Mouse (Mus musculus) liver, embryonic 11.5 days (tissue): ENCODE measurements around the gene Ccr1l1. TPM values are rescaled to one million over a fixed set of nuclear protein-coding genes. Genes with fewer than 3 reads are reported as not detected.
A peak's percentile ranks its signal among the peaks of the same experiment; 100 is the strongest.

Source experiments
- ATAC-seq: fragments of 200-750 bp; cut with Nextera tagmentation; replicated peaks from 2 replicates; pipeline ENCODE4 v1.8.0; 2017; ENCODE audit warnings: moderate number of reproducible peaks, mild to moderate bottlenecking, moderate TSS enrichment, moderate library complexity; ENCODE audit not compliant: low FRiP score
- DNase-seq: peaks from one replicate; pipeline ENCODE4 v3.0.0-alpha.2; 2017; ENCODE audit warnings: low spot score
- H3K27ac ChIP-seq: fragments of 300-500 bp; sonication (generic); 2 replicates; pipeline ENCODE4 v1.5.1; 2014; ENCODE audit warnings: mild to moderate bottlenecking, low read depth, low read length, control low read depth
- H3K27me3 ChIP-seq: fragments of 300-500 bp; sonication (generic); replicated peaks from 2 replicates; pipeline ENCODE4 v1.6.1; 2014; ENCODE audit warnings: low read length, mixed read lengths; ENCODE audit not compliant: control insufficient read depth, insufficient read depth
- H3K36me3 ChIP-seq: fragments of 300-500 bp; sonication (generic); 2 replicates; pipeline ENCODE4 v1.6.1; 2014; ENCODE audit warnings: mild to moderate bottlenecking, low read length, moderate library complexity, mixed read lengths; ENCODE audit not compliant: control insufficient read depth, insufficient read depth
- H3K4me1 ChIP-seq: fragments of 300-500 bp; sonication (generic); replicated peaks from 2 replicates; pipeline ENCODE4 v1.6.1; 2014; ENCODE audit warnings: low read length, mixed read lengths; ENCODE audit not compliant: control insufficient read depth, insufficient read depth
- H3K4me2 ChIP-seq: fragments of 300-500 bp; sonication (generic); 2 replicates; pipeline ENCODE4 v1.6.1; 2014; ENCODE audit warnings: mild to moderate bottlenecking, control low read depth, moderate library complexity
- H3K4me3 ChIP-seq: fragments of 300-500 bp; sonication (generic); 2 replicates; pipeline ENCODE4 v1.5.1; 2014; ENCODE audit warnings: low read depth, low read length, control low read depth
- H3K9ac ChIP-seq: fragments of 300-500 bp; sonication (generic); 2 replicates; pipeline ENCODE4 v1.6.1; 2014; ENCODE audit warnings: low read depth, low read length, control low read depth
- H3K9me3 ChIP-seq: fragments of 300-500 bp; sonication (generic); 2 replicates; pipeline ENCODE4 v1.6.1; 2016; ENCODE audit warnings: low read length, inconsistent platforms, mixed read lengths; ENCODE audit not compliant: control insufficient read depth
- WGBS: fragments of 180-500 bp; shearing (Covaris S2); extraction: QIAGEN DNeasy Blood & Tissue Kit; methylation state at CpG from one replicate; pipeline ENCODE4 v1.1.7; 2014; 5-methylcytosine and 5-hydroxymethylcytosine counted together
- polyA plus RNA-seq: library from polyadenylated mRNA; unstranded; fragments of >200 nt; fragmentation: Nextera tagmentation; extraction: Ambion mirVana; gene quantifications from 2 replicates; pipeline ENCODE4 v1.2.1, GENCODE M21; 2014

Ccr1l1 gene
- polyA plus RNA-seq, 1 experiment from 2014 or later: not detected

GRCm38 (mm10) chr9:123949432-123949831 is 28.8 kb downstream of the Ccr1l1 start:
- Histone ChIP-seq H3K36me3 (no peaks in the 10 kb centered on the region), H3K9ac (no peak overlapping the region), H3K9me3 (no peaks in the 10 kb centered on the region), H3K4me2 (no peak overlapping the region), H3K27ac (no peak overlapping the region), H3K4me1 (no peaks in the 10 kb centered on the region; the same call in 1 of the 2 replicates), H3K4me3 (no peak overlapping the region), H3K27me3 (no peaks in the 10 kb centered on the region)
- DNase-seq: no peak
- no peak for ATAC-seq
- 77% methylated on average over 2 of the region's 2 CpGs for WGBS

GRCm38 (mm10) chr9:123947815-123948214 is 30.4 kb downstream of the Ccr1l1 start:
- no peak overlapping the region for H3K4me2 ChIP-seq
- no peak overlapping the region for H3K9ac ChIP-seq
- no peak overlapping the region for H3K4me3 ChIP-seq
- H3K9me3 ChIP-seq: no peaks in the 10 kb centered on the region
- H3K27me3 ChIP-seq: no peaks in the 10 kb centered on the region
- 33% methylated on average over 1 of the region's 1 CpGs for WGBS
- DNase-seq (no peak), ATAC-seq (peak; percentile 30; the same call in 1 of the 2 replicates)
- H3K36me3 ChIP-seq: no peaks in the 10 kb centered on the region
- H3K27ac ChIP-seq: no peak overlapping the region
- no peaks in the 10 kb centered on the region; the same call in 1 of the 2 replicates for H3K4me1 ChIP-seq

GRCm38 (mm10) chr9:123942025-123942424 is 36.2 kb downstream of the Ccr1l1 start:
- Histone ChIP-seq H3K36me3 (no peaks in the 10 kb centered on the region), H3K4me3 (no peak overlapping the region), H3K27ac (no peak overlapping the region), H3K9me3 (no peaks in the 10 kb centered on the region), H3K27me3 (no peaks in the 10 kb centered on the region), H3K9ac (no peak overlapping the region), H3K4me2 (no peak overlapping the region), H3K4me1 (no peaks in the 10 kb centered on the region; the same call in 1 of the 2 replicates)
- ATAC-seq: no peak
- no peak for DNase-seq
- WGBS: 86% methylated on average over 3 of the region's 3 CpGs

GRCm38 (mm10) chr9:123941316-123941715 is 36.9 kb downstream of the Ccr1l1 start:
- ATAC-seq (0 out of 2 replicates have a peak, but pooled peaks have one; percentile 34), DNase-seq (no peak)
- WGBS: 49% methylated on average over 2 of the region's 2 CpGs
- Histone ChIP-seq H3K27ac (no peak overlapping the region), H3K9ac (no peak overlapping the region), H3K4me3 (no peak overlapping the region), H3K27me3 (no peaks in the 10 kb centered on the region), H3K4me1 (no peaks in the 10 kb centered on the region; the same call in 1 of the 2 replicates), H3K9me3 (no peaks in the 10 kb centered on the region), H3K4me2 (no peak overlapping the region), H3K36me3 (no peaks in the 10 kb centered on the region)

- H3K9me3 ChIP-seq: no peaks in the 10 kb centered on the region
- H3K4me1 ChIP-seq: no peaks in the 10 kb centered on the region; the same call in 1 of the 2 replicates
- DNase-seq: no peak
- no peak overlapping the region for H3K4me3 ChIP-seq
- no peaks in the 10 kb centered on the region for H3K27me3 ChIP-seq
- no peak overlapping the region for H3K27ac ChIP-seq
- H3K4me2 ChIP-seq: no peak overlapping the region
- H3K36me3 ChIP-seq: no peaks in the 10 kb centered on the region
- no peak for ATAC-seq
- no peak overlapping the region for H3K9ac ChIP-seq
Measured at GRCm38 (mm10) chr9:123940628-123941027, 37.6 kb downstream of the Ccr1l1 start.

- 64% methylated on average over 1 of the region's 1 CpGs for WGBS
- Histone ChIP-seq H3K4me1 (no peaks in the 10 kb centered on the region; the same call in 1 of the 2 replicates), H3K9ac (no peak overlapping the region), H3K36me3 (no peaks in the 10 kb centered on the region), H3K27ac (no peak overlapping the region), H3K9me3 (no peaks in the 10 kb centered on the region), H3K27me3 (no peaks in the 10 kb centered on the region), H3K4me3 (no peak overlapping the region), H3K4me2 (no peak overlapping the region)
- DNase-seq: no peak
- ATAC-seq: no peak
Measured at GRCm38 (mm10) chr9:123940168-123940567, 38.0 kb downstream of the Ccr1l1 start.

GRCm38 (mm10) chr9:123937989-123938388 is 40.2 kb downstream of the Ccr1l1 start:
- no peaks in the 10 kb centered on the region for H3K27me3 ChIP-seq
- no peak overlapping the region for H3K4me3 ChIP-seq
- H3K9ac ChIP-seq: no peak overlapping the region
- no peak for DNase-seq
- H3K4me1 ChIP-seq: no peaks in the 10 kb centered on the region; the same call in 1 of the 2 replicates
- H3K36me3 ChIP-seq: no peaks in the 10 kb centered on the region
- H3K27ac ChIP-seq: no peak overlapping the region
- H3K4me2 ChIP-seq: no peak overlapping the region
- no peak for ATAC-seq
- H3K9me3 ChIP-seq: no peaks in the 10 kb centered on the region
- WGBS: 85% methylated on average over 2 of the region's 2 CpGs

GRCm38 (mm10) chr9:123936604-123937280 is 41.5 kb downstream of the Ccr1l1 start:
- no peak for DNase-seq
- Histone ChIP-seq H3K9me3 (no peaks in the 10 kb centered on the region), H3K27ac (no peak overlapping the region), H3K9ac (no peak overlapping the region), H3K4me2 (no peak overlapping the region), H3K27me3 (no peaks in the 10 kb centered on the region), H3K36me3 (no peaks in the 10 kb centered on the region), H3K4me3 (no peak overlapping the region), H3K4me1 (peaks cover 8% of the 10 kb centered on the region)
- 84% methylated on average over 9 of the region's 9 CpGs for WGBS
- ATAC-seq: no peak

GRCm38 (mm10) chr9:123935776-123936175 is 42.4 kb downstream of the Ccr1l1 start:
- no peak for ATAC-seq
- Histone ChIP-seq H3K36me3 (no peaks in the 10 kb centered on the region), H3K4me3 (no peak overlapping the region), H3K4me2 (no peak overlapping the region), H3K9ac (no peak overlapping the region), H3K27me3 (no peaks in the 10 kb centered on the region), H3K4me1 (peaks cover 14% of the 10 kb centered on the region), H3K9me3 (no peaks in the 10 kb centered on the region), H3K27ac (no peak overlapping the region)
- no peak for DNase-seq
- 92% methylated on average over 5 of the region's 5 CpGs for WGBS
